Mouse (Mus musculus): Measurements from ENCODE around the gene Gm8126.
"Not testable (repeated sequence)": the region's sequence is repeated elsewhere in the genome, so short reads cannot be mapped to it uniquely, and the experiment has no call there.

Gm8126 gene

GRCm38 (mm10) chr14:43258349-43258748 lies at the start of gene Gm8126:
Gene Gm8126 (plus strand): TSS chr14:43258649.
- not testable (repeated sequence) for DNase-seq (ENCODE audit: low read depth, low spot score)

- DNase-seq (ENCODE audit: low read depth, low spot score) = not testable (repeated sequence)
Observed at GRCm38 (mm10) chr14:43235204-43235603, 23.2 kb upstream of the Gm8126 start, which contains the start of gene Gm8122. Gene Gm8122 (minus strand): TSS chr14:43235304.

GRCm38 (mm10) chr14:43237769-43238168 lies 20.7 kb upstream of the Gm8126 start:
- not testable (repeated sequence) for DNase-seq (ENCODE audit: low read depth, low spot score)

- not testable (repeated sequence) for DNase-seq (ENCODE audit: low read depth, low spot score)
Observed at GRCm38 (mm10) chr14:43249611-43250170, 8.8 kb upstream of the Gm8126 start.

- not testable (repeated sequence) for DNase-seq (ENCODE audit: low read depth, low spot score)
Observed at GRCm38 (mm10) chr14:43250549-43251253, 7.7 kb upstream of the Gm8126 start.

- not testable (repeated sequence) for DNase-seq (ENCODE audit: low read depth, low spot score)
Observed at GRCm38 (mm10) chr14:43256511-43256910, 1.9 kb upstream of the Gm8126 start.

GRCm38 (mm10) chr14:43263421-43263820 lies 5.0 kb downstream of the Gm8126 start:
- DNase-seq (ENCODE audit: low read depth, low spot score) = not testable (repeated sequence)

GRCm38 (mm10) chr14:43268521-43269084 lies 10.2 kb downstream of the Gm8126 start:
- not testable (repeated sequence) for DNase-seq (ENCODE audit: low read depth, low spot score)

GRCm38 (mm10) chr14:43269211-43269610 lies 10.8 kb downstream of the Gm8126 start:
- DNase-seq (ENCODE audit: low read depth, low spot score) = not testable (repeated sequence)

GRCm38 (mm10) chr14:43273161-43273560 lies 14.7 kb downstream of the Gm8126 start:
- not testable (repeated sequence) for DNase-seq (ENCODE audit: low read depth, low spot score)

GRCm38 (mm10) chr14:43274986-43275511 lies 16.6 kb downstream of the Gm8126 start, which contains the start of gene Gm9732:
Gene Gm9732 (plus strand): TSS chr14:43275036.
- not testable (repeated sequence) for DNase-seq (ENCODE audit: low read depth, low spot score)

- not testable (repeated sequence) for DNase-seq (ENCODE audit: low read depth, low spot score)
Observed at GRCm38 (mm10) chr14:43275752-43276151, 17.3 kb downstream of the Gm8126 start.

- DNase-seq (ENCODE audit: low read depth, low spot score) = not testable (repeated sequence)
Observed at GRCm38 (mm10) chr14:43277468-43277867, 19.0 kb downstream of the Gm8126 start.

- DNase-seq (ENCODE audit: low read depth, low spot score) = not testable (repeated sequence)
Observed at GRCm38 (mm10) chr14:43278146-43278545, 19.7 kb downstream of the Gm8126 start.

GRCm38 (mm10) chr14:43278681-43279080 lies 20.2 kb downstream of the Gm8126 start:
- DNase-seq (ENCODE audit: low read depth, low spot score) = not testable (repeated sequence)

- not testable (repeated sequence) for DNase-seq (ENCODE audit: low read depth, low spot score)
Observed at GRCm38 (mm10) chr14:43293503-43293902, 35.1 kb downstream of the Gm8126 start, which contains the start of gene Gm8127. Gene Gm8127 (minus strand): TSS chr14:43293832.

Measured in telencephalon, adult 2 months (tissue).